Mouse (Mus musculus) liver, embryonic 16.5 days (tissue): ENCODE results near the gene Gemin8. TPM values are rescaled to one million over a fixed set of nuclear protein-coding genes. Genes with fewer than 3 reads are reported as not detected.

Experiments
- ATAC-seq: fragments of 200-750 bp; cut with Nextera tagmentation; 2 replicates; pipeline ENCODE4 v1.8.0; 2017; ENCODE audit warnings: low read depth, mild to moderate bottlenecking, moderate number of reproducible peaks, moderate library complexity
- H3K27ac ChIP-seq: fragments of 300-500 bp; sonication (generic); 2 replicates; pipeline ENCODE4 v1.5.1; 2014; ENCODE audit warnings: mild to moderate bottlenecking, low read length
- H3K27me3 ChIP-seq: fragments of 300-500 bp; sonication (generic); 2 replicates; pipeline ENCODE4 v1.6.1; 2014; ENCODE audit warnings: low read depth, low read length, mixed read lengths; ENCODE audit not compliant: control insufficient read depth, insufficient read depth
- H3K36me3 ChIP-seq: fragments of 300-500 bp; sonication (generic); 2 replicates; pipeline ENCODE4 v1.6.1; 2014; ENCODE audit warnings: mild to moderate bottlenecking; ENCODE audit not compliant: control insufficient read depth, insufficient read depth
- H3K4me1 ChIP-seq: fragments of 300-500 bp; sonication (generic); 2 replicates; pipeline ENCODE4 v1.6.1; 2014; ENCODE audit warnings: low read depth, low read length, mixed read lengths; ENCODE audit not compliant: control insufficient read depth
- H3K4me2 ChIP-seq: fragments of 300-500 bp; sonication (generic); 2 replicates; pipeline ENCODE4 v1.6.1; 2014; ENCODE audit warnings: low read depth, low read length, mixed read lengths
- H3K4me3 ChIP-seq: fragments of 300-500 bp; sonication (generic); 2 replicates; pipeline ENCODE4 v1.5.1; 2014; ENCODE audit warnings: low read depth, mild to moderate bottlenecking, low read length
- H3K9ac ChIP-seq: fragments of 300-500 bp; sonication (generic); 2 replicates; pipeline ENCODE4 v1.6.1; 2014; ENCODE audit warnings: low read depth, low read length
- H3K9me3 ChIP-seq: fragments of 300-500 bp; sonication (generic); replicated peaks from 2 replicates; pipeline ENCODE4 v1.6.1; 2016; ENCODE audit warnings: low read length; ENCODE audit not compliant: control insufficient read depth
- WGBS: fragments of 180-500 bp; shearing (Covaris S2); extraction: QIAGEN DNeasy Blood & Tissue Kit; methylation state at CpG from one replicate; pipeline ENCODE4 v1.1.7; 2014; ENCODE audit not compliant: insufficient replicate concordance; 5-methylcytosine and 5-hydroxymethylcytosine counted together
- polyA plus RNA-seq: library from polyadenylated mRNA; unstranded; fragments of >200 nt; fragmentation: Nextera tagmentation; extraction: Ambion mirVana; gene quantifications from 2 replicates; pipeline ENCODE4 v1.2.1, GENCODE M21; 2015

The Gemin8 gene
- polyA plus RNA-seq: 3.8 and 4.3 TPM in 2 replicates

GRCm38 (mm10) chrX:166169892-166170799 lies at the start of gene Gemin8:
Gene Gemin8, plus strand, starts transcription at chrX:166170454.
- Histone ChIP-seq H3K9me3 (no peaks in the 10 kb centered on the region), H3K4me3 (peak within 1 kb of the TSS; percentile 75), H3K9ac (peak within 1 kb of the TSS; percentile 63), H3K36me3 (no peaks in the 10 kb centered on the region), H3K27ac (peak within 1 kb of the TSS; percentile 47; the same call in 1 of the 2 replicates), H3K27me3 (no peaks in the 10 kb centered on the region), H3K4me1 (peaks cover 6% of the 10 kb centered on the region; the same call in 1 of the 2 replicates), H3K4me2 (peak within 1 kb of the TSS; percentile 74)
- ATAC-seq: peak; percentile 98
- WGBS: 21% methylated on average over 31 of the region's 31 CpGs

- H3K36me3 ChIP-seq: no peaks in the 10 kb centered on the region
- H3K4me1 ChIP-seq: no peaks in the 10 kb centered on the region
- H3K9ac ChIP-seq: no peak overlapping the region
- no peak for ATAC-seq
- H3K27ac ChIP-seq: no peak overlapping the region
- no peaks in the 10 kb centered on the region for H3K9me3 ChIP-seq
- no peaks in the 10 kb centered on the region for H3K27me3 ChIP-seq
- 61% methylated on average over 15 of the region's 15 CpGs for WGBS
- no peak overlapping the region for H3K4me2 ChIP-seq
- no peak overlapping the region for H3K4me3 ChIP-seq
Observed at GRCm38 (mm10) chrX:166147158-166147846, 23.0 kb upstream of the Gemin8 start.

GRCm38 (mm10) chrX:166162773-166163172 lies 7.5 kb upstream of the Gemin8 start:
- Histone ChIP-seq H3K36me3 (no peaks in the 10 kb centered on the region), H3K4me1 (no peaks in the 10 kb centered on the region; the same call in 1 of the 2 replicates), H3K9me3 (no peaks in the 10 kb centered on the region), H3K27me3 (no peaks in the 10 kb centered on the region), H3K27ac (no peak overlapping the region), H3K9ac (no peak overlapping the region), H3K4me2 (no peak overlapping the region), H3K4me3 (no peak overlapping the region)
- WGBS: 42% methylated on average over 4 of the region's 4 CpGs
- no peak for ATAC-seq

- ATAC-seq: no peak
- Histone ChIP-seq H3K9ac (no peak overlapping the region), H3K36me3 (no peaks in the 10 kb centered on the region), H3K27ac (no peak overlapping the region), H3K9me3 (no peaks in the 10 kb centered on the region), H3K27me3 (no peaks in the 10 kb centered on the region), H3K4me1 (peaks cover 6% of the 10 kb centered on the region; the same call in 1 of the 2 replicates), H3K4me3 (no peak overlapping the region), H3K4me2 (no peak overlapping the region)
- WGBS: 5% methylated on average over 4 of the region's 4 CpGs
Observed at GRCm38 (mm10) chrX:166167307-166167706, 2.9 kb upstream of the Gemin8 start.

GRCm38 (mm10) chrX:166167923-166168322 lies 2.3 kb upstream of the Gemin8 start:
- Histone ChIP-seq H3K9ac (no peak overlapping the region), H3K9me3 (no peaks in the 10 kb centered on the region), H3K27ac (no peak overlapping the region), H3K4me3 (no peak overlapping the region), H3K4me2 (peak overlapping the region; percentile 11; the same call in 1 of the 2 replicates), H3K27me3 (no peaks in the 10 kb centered on the region), H3K36me3 (no peaks in the 10 kb centered on the region), H3K4me1 (peaks cover 6% of the 10 kb centered on the region; the same call in 1 of the 2 replicates)
- ATAC-seq: peak; percentile 22
- WGBS: 18% methylated on average over 3 of the region's 3 CpGs

- Histone ChIP-seq H3K27me3 (no peaks in the 10 kb centered on the region), H3K4me2 (peak overlapping the region; percentile 74), H3K36me3 (no peaks in the 10 kb centered on the region), H3K27ac (peak overlapping the region; percentile 47; the same call in 1 of the 2 replicates), H3K9me3 (no peaks in the 10 kb centered on the region), H3K9ac (peak overlapping the region; percentile 63), H3K4me1 (peaks cover 6% of the 10 kb centered on the region; the same call in 1 of the 2 replicates), H3K4me3 (peak overlapping the region; percentile 75)
- ATAC-seq: no peak
- 18% methylated on average over 9 of the region's 9 CpGs for WGBS
Observed at GRCm38 (mm10) chrX:166170800-166171738, 815 bp downstream of the Gemin8 start.

- no peak overlapping the region for H3K9ac ChIP-seq
- no peak overlapping the region for H3K4me3 ChIP-seq
- peaks cover 6% of the 10 kb centered on the region; the same call in 1 of the 2 replicates for H3K4me1 ChIP-seq
- WGBS: 35% methylated on average over 4 of the region's 4 CpGs
- H3K27me3 ChIP-seq: no peaks in the 10 kb centered on the region
- H3K36me3 ChIP-seq: no peaks in the 10 kb centered on the region
- no peak overlapping the region for H3K27ac ChIP-seq
- no peak for ATAC-seq
- no peak overlapping the region for H3K4me2 ChIP-seq
- H3K9me3 ChIP-seq: no peaks in the 10 kb centered on the region
Observed at GRCm38 (mm10) chrX:166172041-166172440, 1.8 kb downstream of the Gemin8 start.

- Histone ChIP-seq H3K36me3 (no peaks in the 10 kb centered on the region), H3K4me2 (no peak overlapping the region), H3K27me3 (no peaks in the 10 kb centered on the region), H3K9ac (no peak overlapping the region), H3K27ac (no peak overlapping the region), H3K4me3 (no peak overlapping the region), H3K4me1 (peaks cover 6% of the 10 kb centered on the region; the same call in 1 of the 2 replicates), H3K9me3 (no peaks in the 10 kb centered on the region)
- 49% methylated on average over 3 of the region's 3 CpGs for WGBS
- ATAC-seq: no peak
Observed at GRCm38 (mm10) chrX:166172661-166173060, 2.4 kb downstream of the Gemin8 start.
